Mouse (Mus musculus) intestine, embryonic 14.5 days (tissue): ENCODE results near the gene Cldn14. TPM values are rescaled to one million over a fixed set of nuclear protein-coding genes. Genes with fewer than 3 reads are reported as not detected.

Experiments used
- ATAC-seq: fragments of 200-750 bp; cut with Nextera tagmentation; replicated peaks from 2 replicates; pipeline ENCODE4 v1.8.0; 2017; ENCODE audit warnings: low read depth, moderate number of reproducible peaks, moderate TSS enrichment, moderate library complexity; ENCODE audit not compliant: low FRiP score, low TSS enrichment
- DNase-seq: peaks from one replicate; pipeline ENCODE4 v3.0.0-alpha.2; 2018; ENCODE audit warnings: low spot score
- H3K27ac ChIP-seq: fragments of 300-500 bp; sonication (generic); 2 replicates; pipeline ENCODE4 v1.5.1; 2014; ENCODE audit warnings: low read depth, mild to moderate bottlenecking, control low read depth
- H3K27me3 ChIP-seq: fragments of 300-500 bp; sonication (generic); replicated peaks from 2 replicates; pipeline ENCODE4 v1.6.1; 2014; ENCODE audit warnings: low read length, control low read depth; ENCODE audit not compliant: control insufficient read depth, insufficient read depth
- H3K36me3 ChIP-seq: fragments of 300-500 bp; sonication (generic); 2 replicates; pipeline ENCODE4 v1.6.1; 2014; ENCODE audit warnings: low read length, control low read depth; ENCODE audit not compliant: control insufficient read depth, insufficient read depth
- H3K4me1 ChIP-seq: fragments of 300-500 bp; sonication (generic); replicated peaks from 2 replicates; pipeline ENCODE4 v1.6.1; 2014; ENCODE audit warnings: low read length, control low read depth, mixed read lengths; ENCODE audit not compliant: control insufficient read depth, insufficient read depth
- H3K4me2 ChIP-seq: fragments of 300-500 bp; sonication (generic); 2 replicates; pipeline ENCODE4 v1.6.1; 2014; ENCODE audit warnings: low read length
- H3K4me3 ChIP-seq: fragments of 300-500 bp; sonication (generic); 2 replicates; pipeline ENCODE4 v1.5.1; 2014; ENCODE audit warnings: low read depth, low read length, control low read depth, mixed read lengths
- H3K9ac ChIP-seq: fragments of 300-500 bp; sonication (generic); 2 replicates; pipeline ENCODE4 v1.6.1; 2014; ENCODE audit warnings: mild to moderate bottlenecking, low read length
- H3K9me3 ChIP-seq: fragments of 300-500 bp; sonication (generic); 2 replicates; pipeline ENCODE4 v1.6.1; 2016; ENCODE audit warnings: low read length, control low read depth; ENCODE audit not compliant: control insufficient read depth
- WGBS: fragments of 180-500 bp; shearing (Covaris S2); extraction: QIAGEN DNeasy Blood & Tissue Kit; methylation state at CpG from one replicate; pipeline ENCODE4 v1.1.7; 2014; 5-methylcytosine and 5-hydroxymethylcytosine counted together
- polyA plus RNA-seq: library from polyadenylated mRNA; unstranded; fragments of >200 nt; fragmentation: Nextera tagmentation; extraction: Ambion mirVana; gene quantifications from 2 replicates; pipeline ENCODE4 v1.2.1, GENCODE M21; 2014

The Cldn14 gene
- polyA plus RNA-seq, result 0.14 TPM in 1 of 2 replicates, not detected in the other

DNA sequence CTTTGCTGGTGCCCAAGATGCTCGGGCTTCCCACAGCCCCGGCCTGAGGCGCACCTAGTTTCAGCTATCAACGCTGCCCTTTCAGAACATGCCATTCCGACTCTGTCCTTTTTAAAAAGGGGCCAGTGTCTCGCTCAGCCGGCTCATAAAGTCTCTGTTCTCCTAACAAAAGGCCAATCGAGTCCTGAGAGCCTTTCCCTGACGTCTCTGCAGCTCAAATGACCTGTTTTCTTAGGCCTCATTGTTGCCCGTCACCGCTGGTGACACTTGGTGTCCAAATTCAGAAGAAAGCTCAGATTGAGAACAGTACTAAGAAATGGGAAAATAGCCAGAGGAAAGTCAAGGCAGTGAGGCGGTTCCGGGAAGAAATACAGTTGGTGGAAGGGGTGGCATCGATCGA is at the start of gene Cldn14:
TSS of gene Cldn14 (minus strand) at position 101 of the 400 bp plus-strand sequence.
- 79% methylated on average over 15 of the region's 15 CpGs for WGBS

DNA sequence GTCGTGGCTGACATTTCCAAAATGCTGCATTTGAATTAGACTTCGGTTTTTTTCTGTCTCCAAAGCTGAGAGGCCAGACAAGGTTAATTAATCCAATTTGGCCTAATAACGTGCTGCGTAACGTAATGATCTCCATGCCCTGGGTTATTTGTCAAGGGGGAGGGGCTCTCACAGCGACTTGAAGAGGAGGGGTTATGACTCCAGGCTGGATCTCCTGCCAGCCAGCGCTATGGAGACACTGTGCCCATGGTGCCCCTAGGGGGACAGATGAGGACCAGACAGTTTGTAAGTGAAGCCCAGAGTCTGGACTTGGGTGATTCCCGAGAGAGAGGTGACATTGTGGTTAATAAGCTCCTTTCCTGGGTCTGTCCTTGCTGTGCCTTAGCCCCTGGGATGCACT is 46.9 kb upstream of the Cldn14 start:
- Histone ChIP-seq H3K36me3 (no peaks in the 10 kb centered on the region), H3K27ac (no peak overlapping the region), H3K4me3 (no peak overlapping the region), H3K4me2 (no peak overlapping the region), H3K9ac (no peak overlapping the region), H3K27me3 (no peaks in the 10 kb centered on the region), H3K4me1 (no peaks in the 10 kb centered on the region), H3K9me3 (no peaks in the 10 kb centered on the region)
- WGBS, result 54% methylated on average over 8 of the region's 8 CpGs
- DNase-seq (no peak), ATAC-seq (peak; percentile 60; the same call in 1 of the 2 replicates)

More for the DNA sequence above, at the start of gene Cldn14:
- Histone ChIP-seq H3K27me3 (no peaks in the 10 kb centered on the region), H3K36me3 (no peaks in the 10 kb centered on the region), H3K27ac (no peak within 1 kb of the TSS), H3K9me3 (no peaks in the 10 kb centered on the region), H3K9ac (no peak within 1 kb of the TSS), H3K4me1 (peaks cover 13% of the 10 kb centered on the region; the same call in 1 of the 2 replicates), H3K4me3 (no peak within 1 kb of the TSS), H3K4me2 (no peak within 1 kb of the TSS)
- DNase-seq (no peak), ATAC-seq (no peak)

- Histone ChIP-seq H3K4me3 (no peak overlapping the region), H3K9me3 (no peaks in the 10 kb centered on the region), H3K4me1 (no peaks in the 10 kb centered on the region), H3K27me3 (no peaks in the 10 kb centered on the region), H3K4me2 (no peak overlapping the region), H3K9ac (no peak overlapping the region), H3K36me3 (no peaks in the 10 kb centered on the region), H3K27ac (no peak overlapping the region)
- DNase-seq (no peak), ATAC-seq (no peak)
- WGBS, result 78% methylated on average over 12 of the region's 12 CpGs
Observed at GRCm38 (mm10) chr16:94055176-94055575, 46.5 kb upstream of the Cldn14 start.

GRCm38 (mm10) chr16:94050368-94050767 is 41.7 kb upstream of the Cldn14 start:
- no peaks in the 10 kb centered on the region for H3K4me1 ChIP-seq
- no peak for ATAC-seq
- no peak for DNase-seq
- H3K9ac ChIP-seq, result no peak overlapping the region
- H3K27ac ChIP-seq, result no peak overlapping the region
- no peak overlapping the region for H3K4me2 ChIP-seq
- 91% methylated on average over 3 of the region's 3 CpGs for WGBS
- no peaks in the 10 kb centered on the region for H3K36me3 ChIP-seq
- no peak overlapping the region for H3K4me3 ChIP-seq
- H3K27me3 ChIP-seq, result no peaks in the 10 kb centered on the region
- H3K9me3 ChIP-seq, result no peaks in the 10 kb centered on the region

DNA sequence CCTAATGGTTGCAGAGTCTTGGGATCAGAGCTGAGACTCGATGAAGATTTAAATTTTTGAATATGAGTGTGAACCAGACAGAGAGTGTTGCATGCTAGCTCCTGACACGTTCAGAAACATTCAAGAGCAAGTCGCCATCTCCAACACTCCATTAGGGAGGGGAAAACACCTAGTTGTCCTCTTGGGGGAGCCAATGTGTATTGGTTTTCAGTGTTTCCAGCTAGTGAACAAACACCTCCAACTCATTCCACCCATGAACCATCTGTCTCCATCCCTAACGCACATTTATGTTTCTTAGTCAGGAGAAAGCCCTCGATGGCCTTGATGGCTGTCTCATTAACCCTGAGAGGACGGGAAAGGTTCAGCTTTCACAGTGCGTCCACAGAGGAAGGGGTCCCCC is 36.4 kb upstream of the Cldn14 start:
- no peak for ATAC-seq

DNA sequence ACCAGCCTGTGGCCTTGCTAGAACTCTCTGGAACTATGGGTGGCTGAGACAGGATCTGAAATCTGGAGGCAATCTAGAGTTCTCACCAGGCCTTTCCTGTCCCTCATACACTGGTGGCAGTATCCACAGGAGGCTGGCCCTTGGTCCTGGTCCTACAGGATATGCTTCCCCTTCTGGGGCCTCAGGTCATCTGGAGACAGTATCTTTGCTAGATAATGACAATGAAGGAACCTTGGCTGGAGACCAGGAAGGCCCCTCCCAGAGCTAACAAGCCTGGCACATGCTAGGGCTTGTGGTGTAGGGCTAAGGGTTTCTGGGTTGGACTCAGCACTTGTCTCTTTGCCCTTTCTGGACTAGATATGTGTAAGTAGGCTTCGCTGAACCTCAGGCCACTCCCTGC is 35.2 kb upstream of the Cldn14 start:
- H3K4me2 ChIP-seq, result no peak overlapping the region
- no peak overlapping the region for H3K9ac ChIP-seq
- no peaks in the 10 kb centered on the region for H3K9me3 ChIP-seq
- H3K4me3 ChIP-seq, result no peak overlapping the region
- H3K27me3 ChIP-seq, result 0 out of 2 replicates have a peak, but pooled peaks cover 12% of the 10 kb centered on the region
- H3K4me1 ChIP-seq, result 0 out of 2 replicates have a peak, but pooled peaks cover 8% of the 10 kb centered on the region
- ATAC-seq, result no peak
- H3K27ac ChIP-seq, result no peak overlapping the region
- DNase-seq, result no peak
- 82% methylated on average over 1 of the region's 1 CpGs for WGBS
- H3K36me3 ChIP-seq, result no peaks in the 10 kb centered on the region

More for the DNA sequence above, 36.4 kb upstream of the Cldn14 start:
- Histone ChIP-seq H3K4me3 (no peak overlapping the region), H3K36me3 (no peaks in the 10 kb centered on the region), H3K9ac (no peak overlapping the region), H3K4me1 (0 out of 2 replicates have a peak, but pooled peaks cover 8% of the 10 kb centered on the region), H3K27me3 (0 out of 2 replicates have a peak, but pooled peaks cover 8% of the 10 kb centered on the region), H3K9me3 (no peaks in the 10 kb centered on the region), H3K27ac (no peak overlapping the region), H3K4me2 (no peak overlapping the region)
- 39% methylated on average over 7 of the region's 7 CpGs for WGBS
- no peak for DNase-seq

GRCm38 (mm10) chr16:94041065-94041712 is 32.6 kb upstream of the Cldn14 start:
- Histone ChIP-seq H3K27ac (no peak overlapping the region), H3K4me1 (0 out of 2 replicates have a peak, but pooled peaks cover 8% of the 10 kb centered on the region), H3K27me3 (0 out of 2 replicates have a peak, but pooled peaks cover 12% of the 10 kb centered on the region), H3K36me3 (no peaks in the 10 kb centered on the region), H3K9ac (no peak overlapping the region), H3K4me3 (no peak overlapping the region), H3K4me2 (peak overlapping the region; percentile 6), H3K9me3 (no peaks in the 10 kb centered on the region)
- 42% methylated on average over 18 of the region's 18 CpGs for WGBS
- no peak for ATAC-seq
- no peak for DNase-seq

GRCm38 (mm10) chr16:94040485-94040884 is 31.8 kb upstream of the Cldn14 start:
- no peak for DNase-seq
- no peak overlapping the region for H3K9ac ChIP-seq
- 35% methylated on average over 16 of the region's 16 CpGs for WGBS
- ATAC-seq, result no peak
- 0 out of 2 replicates have a peak, but pooled peaks cover 8% of the 10 kb centered on the region for H3K4me1 ChIP-seq
- H3K9me3 ChIP-seq, result no peaks in the 10 kb centered on the region
- H3K4me3 ChIP-seq, result no peak overlapping the region
- 0 out of 2 replicates have a peak, but pooled peaks cover 12% of the 10 kb centered on the region for H3K27me3 ChIP-seq
- H3K27ac ChIP-seq, result no peak overlapping the region
- no peaks in the 10 kb centered on the region for H3K36me3 ChIP-seq
- peak overlapping the region; percentile 6 for H3K4me2 ChIP-seq

GRCm38 (mm10) chr16:94038986-94039341 is 30.3 kb upstream of the Cldn14 start:
- WGBS, result 83% methylated on average over 9 of the region's 9 CpGs
- Histone ChIP-seq H3K4me1 (0 out of 2 replicates have a peak, but pooled peaks cover 8% of the 10 kb centered on the region), H3K36me3 (no peaks in the 10 kb centered on the region), H3K27me3 (0 out of 2 replicates have a peak, but pooled peaks cover 12% of the 10 kb centered on the region), H3K27ac (no peak overlapping the region), H3K4me3 (no peak overlapping the region), H3K9me3 (no peaks in the 10 kb centered on the region), H3K4me2 (no peak overlapping the region), H3K9ac (no peak overlapping the region)
- ATAC-seq, result no peak
- DNase-seq, result no peak
